Mouse (Mus musculus): ENCODE measurements around the gene Rex1bd. TPM values are rescaled to one million over a fixed set of nuclear protein-coding genes. Genes with fewer than 3 reads are reported as not detected.

The Rex1bd gene
- polyA plus RNA-seq, 1 experiment from 2014 or later = 155 TPM

GRCm38 (mm10) chr8:70540507-70541071 lies 34.0 kb upstream of the Rex1bd start:
- peaks cover 28% of the 10 kb centered on the region for H3K4me1 ChIP-seq
- H3K27ac ChIP-seq (replicated peaks) = peak overlapping the region; percentile 49; the same call in 1 of the 2 replicates
- H3K27me3 ChIP-seq = no peaks in the 10 kb centered on the region
- WGBS = 30% methylated on average over 7 of the region's 7 CpGs
- peaks cover 19% of the 10 kb centered on the region for H3K36me3 ChIP-seq
- peak overlapping the region; percentile 80 for H3K4me2 ChIP-seq (replicated peaks)
- peak overlapping the region; percentile 91 for H3K4me3 ChIP-seq (replicated peaks)
- no peak for ATAC-seq (ENCODE audit: insufficient number of reproducible peaks, low FRiP score, low TSS enrichment, low read depth)
- no peaks in the 10 kb centered on the region for H3K9me3 ChIP-seq (replicated peaks)
- peak overlapping the region; percentile 90 for H3K9ac ChIP-seq

- no peak for ATAC-seq (ENCODE audit: insufficient number of reproducible peaks, low FRiP score, low TSS enrichment, low read depth)
- Histone ChIP-seq H3K4me3 (replicated peaks) (peak overlapping the region; percentile 91), H3K9ac (peak overlapping the region; percentile 90), H3K9me3 (replicated peaks) (no peaks in the 10 kb centered on the region), H3K4me2 (replicated peaks) (peak overlapping the region; percentile 80), H3K27ac (replicated peaks) (peak overlapping the region; percentile 98), H3K36me3 (peaks cover 24% of the 10 kb centered on the region), H3K27me3 (no peaks in the 10 kb centered on the region), H3K4me1 (peaks cover 28% of the 10 kb centered on the region)
- WGBS = 3% methylated on average over 4 of the region's 4 CpGs
Observed at GRCm38 (mm10) chr8:70540013-70540506, 33.5 kb upstream of the Rex1bd start.

GRCm38 (mm10) chr8:70539077-70539813 lies 32.7 kb upstream of the Rex1bd start, which contains the start of gene Ell:
Gene Ell (plus strand): TSS chr8:70539457.
- peak within 1 kb of the TSS; percentile 98 for H3K27ac ChIP-seq (replicated peaks)
- peak within 1 kb of the TSS; percentile 91 for H3K4me3 ChIP-seq (replicated peaks)
- H3K27me3 ChIP-seq = no peaks in the 10 kb centered on the region
- H3K4me1 ChIP-seq = peaks cover 28% of the 10 kb centered on the region
- H3K9ac ChIP-seq = peak within 1 kb of the TSS; percentile 90
- H3K36me3 ChIP-seq = peaks cover 32% of the 10 kb centered on the region
- WGBS = under 1% methylated on average over 58 of the region's 58 CpGs
- H3K9me3 ChIP-seq (replicated peaks) = no peaks in the 10 kb centered on the region
- ATAC-seq (ENCODE audit: insufficient number of reproducible peaks, low FRiP score, low TSS enrichment, low read depth) = peak; percentile 92
- peak within 1 kb of the TSS; percentile 80 for H3K4me2 ChIP-seq (replicated peaks)

GRCm38 (mm10) chr8:70538633-70539076 lies 32.1 kb upstream of the Rex1bd start:
- H3K4me2 ChIP-seq (replicated peaks) = peak overlapping the region; percentile 80
- peaks cover 38% of the 10 kb centered on the region for H3K36me3 ChIP-seq
- no peaks in the 10 kb centered on the region for H3K27me3 ChIP-seq
- peak; percentile 84 for ATAC-seq (ENCODE audit: insufficient number of reproducible peaks, low FRiP score, low TSS enrichment, low read depth)
- no peaks in the 10 kb centered on the region for H3K9me3 ChIP-seq (replicated peaks)
- peak overlapping the region; percentile 98 for H3K27ac ChIP-seq (replicated peaks)
- under 1% methylated on average over 32 of the region's 32 CpGs for WGBS
- H3K4me3 ChIP-seq (replicated peaks) = peak overlapping the region; percentile 91
- H3K4me1 ChIP-seq = peaks cover 28% of the 10 kb centered on the region
- H3K9ac ChIP-seq = peak overlapping the region; percentile 31

- Histone ChIP-seq H3K36me3 (peaks cover 44% of the 10 kb centered on the region), H3K4me2 (replicated peaks) (peak overlapping the region; percentile 80), H3K27ac (replicated peaks) (peak overlapping the region; percentile 84), H3K4me1 (peaks cover 28% of the 10 kb centered on the region), H3K9me3 (replicated peaks) (no peaks in the 10 kb centered on the region), H3K4me3 (replicated peaks) (peak overlapping the region; percentile 91), H3K27me3 (no peaks in the 10 kb centered on the region), H3K9ac (peak overlapping the region; percentile 31)
- no peak for ATAC-seq (ENCODE audit: insufficient number of reproducible peaks, low FRiP score, low TSS enrichment, low read depth)
- WGBS = 14% methylated on average over 24 of the region's 24 CpGs
Observed at GRCm38 (mm10) chr8:70538024-70538579, 31.6 kb upstream of the Rex1bd start.

- Histone ChIP-seq H3K4me2 (replicated peaks) (no peak overlapping the region), H3K4me1 (peaks cover 16% of the 10 kb centered on the region), H3K36me3 (peaks cover 68% of the 10 kb centered on the region), H3K27ac (replicated peaks) (no peak overlapping the region), H3K9ac (no peak overlapping the region), H3K4me3 (replicated peaks) (no peak overlapping the region), H3K27me3 (no peaks in the 10 kb centered on the region), H3K9me3 (replicated peaks) (no peaks in the 10 kb centered on the region)
- ATAC-seq (ENCODE audit: insufficient number of reproducible peaks, low FRiP score, low TSS enrichment, low read depth) = no peak
- 79% methylated on average over 2 of the region's 2 CpGs for WGBS
Observed at GRCm38 (mm10) chr8:70535701-70536100, 29.1 kb upstream of the Rex1bd start.

GRCm38 (mm10) chr8:70535221-70535620 lies 28.7 kb upstream of the Rex1bd start:
- ATAC-seq (ENCODE audit: insufficient number of reproducible peaks, low FRiP score, low TSS enrichment, low read depth) = no peak
- WGBS = 89% methylated on average over 3 of the region's 3 CpGs
- Histone ChIP-seq H3K27me3 (no peaks in the 10 kb centered on the region), H3K4me1 (peaks cover 11% of the 10 kb centered on the region), H3K36me3 (peaks cover 73% of the 10 kb centered on the region), H3K9me3 (replicated peaks) (no peaks in the 10 kb centered on the region), H3K4me3 (replicated peaks) (no peak overlapping the region), H3K9ac (no peak overlapping the region), H3K4me2 (replicated peaks) (no peak overlapping the region), H3K27ac (replicated peaks) (no peak overlapping the region)

- Histone ChIP-seq H3K9ac (no peak overlapping the region), H3K4me3 (replicated peaks) (no peak overlapping the region), H3K4me2 (replicated peaks) (no peak overlapping the region), H3K36me3 (peaks cover 80% of the 10 kb centered on the region), H3K27me3 (no peaks in the 10 kb centered on the region), H3K27ac (replicated peaks) (no peak overlapping the region), H3K4me1 (peaks cover 14% of the 10 kb centered on the region), H3K9me3 (replicated peaks) (no peaks in the 10 kb centered on the region)
- 92% methylated on average over 12 of the region's 12 CpGs for WGBS
- ATAC-seq (ENCODE audit: insufficient number of reproducible peaks, low FRiP score, low TSS enrichment, low read depth) = no peak
Observed at GRCm38 (mm10) chr8:70534281-70534680, 27.7 kb upstream of the Rex1bd start.

- no peaks in the 10 kb centered on the region for H3K9me3 ChIP-seq (replicated peaks)
- 87% methylated on average over 2 of the region's 2 CpGs for WGBS
- ATAC-seq (ENCODE audit: insufficient number of reproducible peaks, low FRiP score, low TSS enrichment, low read depth) = no peak
- no peak overlapping the region for H3K9ac ChIP-seq
- H3K36me3 ChIP-seq = peaks cover 58% of the 10 kb centered on the region
- H3K4me1 ChIP-seq = peaks cover 28% of the 10 kb centered on the region
- no peak overlapping the region for H3K4me3 ChIP-seq (replicated peaks)
- no peak overlapping the region for H3K27ac ChIP-seq (replicated peaks)
- peak overlapping the region; percentile 6; the same call in 1 of the 2 replicates for H3K4me2 ChIP-seq (replicated peaks)
- H3K27me3 ChIP-seq = no peaks in the 10 kb centered on the region
Observed at GRCm38 (mm10) chr8:70530314-70530713, 23.8 kb upstream of the Rex1bd start.

- Histone ChIP-seq H3K4me2 (replicated peaks) (peak overlapping the region; percentile 6; the same call in 1 of the 2 replicates), H3K4me1 (peaks cover 28% of the 10 kb centered on the region), H3K9me3 (replicated peaks) (no peaks in the 10 kb centered on the region), H3K9ac (no peak overlapping the region), H3K27me3 (no peaks in the 10 kb centered on the region), H3K36me3 (peaks cover 52% of the 10 kb centered on the region), H3K4me3 (replicated peaks) (no peak overlapping the region), H3K27ac (replicated peaks) (no peak overlapping the region)
- WGBS = 93% methylated on average over 3 of the region's 3 CpGs
- ATAC-seq (ENCODE audit: insufficient number of reproducible peaks, low FRiP score, low TSS enrichment, low read depth) = no peak
Observed at GRCm38 (mm10) chr8:70529741-70530161, 23.2 kb upstream of the Rex1bd start.

GRCm38 (mm10) chr8:70529299-70529698 lies 22.7 kb upstream of the Rex1bd start:
- Histone ChIP-seq H3K4me3 (replicated peaks) (no peak overlapping the region), H3K27ac (replicated peaks) (no peak overlapping the region), H3K4me1 (peaks cover 28% of the 10 kb centered on the region), H3K36me3 (peaks cover 48% of the 10 kb centered on the region), H3K27me3 (no peaks in the 10 kb centered on the region), H3K9me3 (replicated peaks) (no peaks in the 10 kb centered on the region), H3K4me2 (replicated peaks) (no peak overlapping the region), H3K9ac (no peak overlapping the region)
- ATAC-seq (ENCODE audit: insufficient number of reproducible peaks, low FRiP score, low TSS enrichment, low read depth) = no peak
- WGBS = 73% methylated on average over 5 of the region's 5 CpGs

Data from embryonic facial prominence, embryonic 15.5 days (tissue).